Mouse (Mus musculus) forebrain, embryonic 11.5 days (tissue): ENCODE measurements at regions not wholly inside any gene's neighbourhood (a gene's known extent, or its start where the extent isn't known, plus 50 kb on each side); places are given as distances from the start of the nearest gene placed in this dataset.

Experiments used
- ATAC-seq: fragments of 200-750 bp; cut with Nextera tagmentation; replicated peaks from 2 replicates; pipeline ENCODE4 v1.8.0; 2017; ENCODE audit warnings: moderate TSS enrichment; ENCODE audit not compliant: low FRiP score
- DNase-seq: peaks from one replicate; pipeline ENCODE4 v3.0.0-alpha.2; 2017; ENCODE audit warnings: low spot score
- H3K27ac ChIP-seq: fragments of 300-500 bp; sonication (generic); 2 replicates; pipeline ENCODE4 v1.5.1; 2014; ENCODE audit warnings: low read depth, low read length
- H3K27me3 ChIP-seq: fragments of 300-500 bp; sonication (generic); 2 replicates; pipeline ENCODE4 v1.6.1; 2014; ENCODE audit warnings: mild to moderate bottlenecking, low read length, mixed read lengths; ENCODE audit not compliant: control insufficient read depth, insufficient read depth
- H3K36me3 ChIP-seq: fragments of 300-500 bp; sonication (generic); 2 replicates; pipeline ENCODE4 v1.6.1; 2014; ENCODE audit warnings: mild to moderate bottlenecking, low read length, moderate library complexity, mixed read lengths; ENCODE audit not compliant: control insufficient read depth, insufficient read depth
- H3K4me1 ChIP-seq: fragments of 300-500 bp; sonication (generic); replicated peaks from 2 replicates; pipeline ENCODE4 v1.6.1; 2014; ENCODE audit warnings: low read length, mixed read lengths; ENCODE audit not compliant: control insufficient read depth, insufficient read depth
- H3K4me2 ChIP-seq: fragments of 300-500 bp; sonication (generic); 2 replicates; pipeline ENCODE4 v1.6.1; 2014; ENCODE audit warnings: low read depth, mild to moderate bottlenecking, low read length, moderate library complexity, mixed read lengths; ENCODE audit not compliant: severe bottlenecking
- H3K4me3 ChIP-seq: fragments of 300-500 bp; sonication (generic); 2 replicates; pipeline ENCODE4 v1.5.1; 2014; ENCODE audit warnings: low read depth, low read length
- H3K9ac ChIP-seq: fragments of 300-500 bp; sonication (generic); 2 replicates; pipeline ENCODE4 v1.6.1; 2014; ENCODE audit warnings: low read length
- H3K9me3 ChIP-seq: fragments of 300-500 bp; sonication (generic); 2 replicates; pipeline ENCODE4 v1.6.1; 2016; ENCODE audit warnings: low read length, mixed read lengths; ENCODE audit not compliant: control insufficient read depth
- WGBS: fragments of 180-500 bp; shearing (Covaris S2); extraction: QIAGEN DNeasy Blood & Tissue Kit; methylation state at CpG from one replicate; pipeline ENCODE4 v1.1.7; 2014; 5-methylcytosine and 5-hydroxymethylcytosine counted together

DNA sequence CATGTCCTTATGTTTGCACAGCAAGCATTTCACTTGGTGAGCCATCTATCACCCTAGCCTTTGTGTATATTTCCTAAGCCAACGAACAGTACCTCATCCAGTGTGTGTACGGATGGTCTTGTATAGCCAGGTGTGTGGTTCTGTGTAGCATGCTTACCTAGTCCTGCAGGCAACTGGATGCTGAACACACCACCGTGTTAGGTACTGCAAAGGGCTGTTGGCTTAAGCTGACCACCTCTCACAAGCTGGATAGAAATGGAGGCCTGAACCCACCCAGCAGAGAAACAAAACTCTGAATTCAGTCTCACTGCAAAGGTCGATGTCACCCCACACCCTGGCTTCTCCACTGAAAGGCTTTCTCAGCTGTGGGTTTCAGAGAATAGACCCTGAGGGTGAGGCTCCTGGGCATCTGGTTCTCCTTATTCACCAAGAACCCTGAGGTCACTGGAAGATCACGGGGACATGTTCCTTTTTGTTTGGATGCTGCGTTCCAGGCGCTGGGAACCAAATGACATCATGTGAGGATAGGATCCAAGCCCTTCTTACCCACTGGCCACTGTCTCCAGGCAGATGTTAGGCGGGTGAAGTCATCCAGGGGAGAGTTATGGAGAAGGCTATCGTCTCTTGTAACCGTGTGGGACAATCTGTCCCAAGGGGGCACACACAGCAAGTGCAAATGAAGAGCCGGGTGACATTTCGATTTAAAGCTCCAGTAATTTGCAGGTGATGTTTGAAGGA lies 161.8 kb downstream of the Tomm20 start:
- Histone ChIP-seq H3K4me3 (no peak overlapping the region), H3K9me3 (peaks cover 3% of the 10 kb centered on the region; the same call in 1 of the 2 replicates), H3K4me1 (no peaks in the 10 kb centered on the region), H3K36me3 (no peaks in the 10 kb centered on the region), H3K27ac (no peak overlapping the region), H3K27me3 (no peaks in the 10 kb centered on the region), H3K4me2 (no peak overlapping the region), H3K9ac (no peak overlapping the region)
- ATAC-seq (no peak), DNase-seq (no peak)
- WGBS: 85% methylated on average over 12 of the region's 12 CpGs

DNA sequence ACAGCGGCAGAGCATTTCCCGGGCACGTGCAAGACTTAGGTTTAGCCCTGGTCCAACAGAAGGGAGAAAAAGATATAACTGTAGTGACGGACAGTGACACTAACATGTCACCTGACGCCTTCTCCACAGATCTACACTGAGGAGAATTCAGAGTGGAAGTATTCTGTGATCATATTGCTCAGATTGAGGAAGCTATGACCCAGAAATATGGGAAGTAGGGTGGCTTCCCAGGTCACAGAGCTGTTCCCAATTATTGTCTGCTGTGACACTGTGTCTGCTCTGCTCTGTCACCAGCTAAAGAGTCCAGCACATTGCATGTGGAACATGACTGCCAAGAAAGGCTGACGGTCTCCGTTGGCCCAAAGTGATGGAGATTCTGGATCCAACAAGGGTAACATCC lies 167.0 kb downstream of the Tomm20 start:
- no peaks in the 10 kb centered on the region for H3K9me3 ChIP-seq
- H3K27ac ChIP-seq: no peak overlapping the region
- H3K9ac ChIP-seq: no peak overlapping the region
- H3K36me3 ChIP-seq: no peaks in the 10 kb centered on the region
- H3K4me1 ChIP-seq: no peaks in the 10 kb centered on the region
- DNase-seq (no peak), ATAC-seq (no peak)
- H3K27me3 ChIP-seq: no peaks in the 10 kb centered on the region
- 91% methylated on average over 7 of the region's 7 CpGs for WGBS
- H3K4me2 ChIP-seq: no peak overlapping the region
- H3K4me3 ChIP-seq: no peak overlapping the region

DNA sequence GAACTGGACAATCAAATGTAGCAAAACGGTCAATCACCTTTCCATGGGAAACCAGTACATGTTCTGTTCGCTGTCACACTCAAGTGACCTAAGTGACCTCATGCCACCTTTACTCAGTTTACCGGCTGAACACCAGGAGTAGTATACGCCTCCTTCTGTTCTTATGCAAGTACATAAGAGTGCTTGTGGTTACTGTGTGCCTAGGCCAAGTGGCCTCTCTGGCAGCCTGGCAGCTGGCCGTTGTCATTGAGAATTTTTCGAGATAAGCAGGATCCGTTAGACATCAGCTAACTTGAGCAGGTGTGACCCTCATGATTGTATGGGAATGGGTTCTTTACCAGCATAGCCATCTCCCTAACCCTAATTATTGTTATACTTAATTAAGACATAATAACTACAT lies 167.5 kb downstream of the Tomm20 start:
- ATAC-seq (no peak), DNase-seq (no peak)
- H3K9ac ChIP-seq: no peak overlapping the region
- 95% methylated on average over 7 of the region's 7 CpGs for WGBS
- no peaks in the 10 kb centered on the region for H3K9me3 ChIP-seq
- no peaks in the 10 kb centered on the region for H3K36me3 ChIP-seq
- no peaks in the 10 kb centered on the region for H3K4me1 ChIP-seq
- H3K27me3 ChIP-seq: no peaks in the 10 kb centered on the region
- H3K4me3 ChIP-seq: no peak overlapping the region
- no peak overlapping the region for H3K4me2 ChIP-seq
- no peak overlapping the region for H3K27ac ChIP-seq

DNA sequence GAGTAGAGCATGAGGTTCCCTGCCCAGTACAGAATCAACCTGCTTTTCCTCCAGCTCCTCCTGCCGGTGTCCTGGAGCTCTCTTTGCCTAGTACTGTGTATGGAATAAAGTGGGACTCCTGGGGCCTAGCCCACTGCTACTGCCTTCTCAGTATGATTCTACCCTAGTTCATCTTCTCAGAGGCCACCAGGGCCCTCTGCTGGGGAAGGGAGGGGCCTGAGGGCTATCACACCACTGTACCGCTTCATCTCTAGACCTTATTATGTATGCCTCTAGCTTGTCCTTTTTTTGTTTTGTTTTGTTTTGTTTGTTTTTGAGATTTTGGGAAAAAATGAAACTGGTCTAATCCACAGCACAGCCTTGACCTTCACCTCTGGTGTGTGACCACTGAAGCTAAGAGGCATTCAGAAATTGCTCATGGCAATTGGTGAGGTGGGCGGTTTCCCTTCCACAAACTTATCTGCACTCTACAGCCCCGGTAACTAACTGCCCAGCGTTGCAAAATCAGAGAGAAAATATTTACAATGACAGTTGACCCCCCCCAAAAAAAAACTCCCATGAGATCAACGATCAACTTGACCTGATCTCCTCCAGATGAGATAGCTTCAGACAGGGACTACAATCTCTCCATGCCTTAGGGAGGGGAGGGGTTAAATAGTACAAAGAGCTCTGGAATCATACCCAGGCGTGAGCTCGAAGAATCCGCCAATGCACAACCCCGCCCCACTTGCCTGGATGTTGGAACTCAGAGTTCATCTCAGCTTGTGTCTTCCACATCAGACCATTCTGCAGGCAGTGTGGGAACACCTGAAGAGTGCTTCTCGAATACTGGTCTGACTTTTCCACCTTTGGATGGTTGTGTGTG lies 168.8 kb downstream of the Tomm20 start:
- H3K4me3 ChIP-seq: no peak overlapping the region
- no peaks in the 10 kb centered on the region for H3K9me3 ChIP-seq
- no peaks in the 10 kb centered on the region for H3K27me3 ChIP-seq
- H3K4me1 ChIP-seq: no peaks in the 10 kb centered on the region
- H3K27ac ChIP-seq: no peak overlapping the region
- 89% methylated on average over 11 of the region's 11 CpGs for WGBS
- no peak overlapping the region for H3K4me2 ChIP-seq
- DNase-seq (no peak), ATAC-seq (no peak)
- no peaks in the 10 kb centered on the region for H3K36me3 ChIP-seq
- no peak overlapping the region for H3K9ac ChIP-seq

DNA sequence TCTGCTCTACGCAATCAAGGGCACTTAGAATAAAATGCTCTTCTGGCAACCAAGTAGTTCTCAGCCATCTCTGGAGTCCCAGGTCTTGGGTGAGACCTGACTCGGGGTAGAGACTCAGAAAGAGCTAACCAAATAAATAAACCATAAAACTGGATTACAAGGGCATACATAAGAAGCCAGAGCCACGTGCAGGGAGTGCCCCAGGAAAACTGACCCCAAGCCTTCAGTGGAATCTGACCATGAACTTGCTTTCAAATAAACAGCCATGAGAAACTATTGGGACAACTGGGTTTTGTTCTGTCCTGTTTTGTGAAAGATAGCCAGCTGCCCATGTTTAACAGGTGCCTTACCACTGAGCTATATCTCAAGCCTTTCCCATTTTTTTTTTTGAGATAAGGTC lies 170.3 kb downstream of the Tomm20 start:
- Histone ChIP-seq H3K4me2 (no peak overlapping the region), H3K36me3 (no peaks in the 10 kb centered on the region), H3K9me3 (no peaks in the 10 kb centered on the region), H3K4me3 (no peak overlapping the region), H3K27ac (no peak overlapping the region), H3K9ac (no peak overlapping the region), H3K4me1 (no peaks in the 10 kb centered on the region), H3K27me3 (no peaks in the 10 kb centered on the region)
- ATAC-seq (no peak), DNase-seq (no peak)
- 80% methylated on average over 3 of the region's 3 CpGs for WGBS

DNA sequence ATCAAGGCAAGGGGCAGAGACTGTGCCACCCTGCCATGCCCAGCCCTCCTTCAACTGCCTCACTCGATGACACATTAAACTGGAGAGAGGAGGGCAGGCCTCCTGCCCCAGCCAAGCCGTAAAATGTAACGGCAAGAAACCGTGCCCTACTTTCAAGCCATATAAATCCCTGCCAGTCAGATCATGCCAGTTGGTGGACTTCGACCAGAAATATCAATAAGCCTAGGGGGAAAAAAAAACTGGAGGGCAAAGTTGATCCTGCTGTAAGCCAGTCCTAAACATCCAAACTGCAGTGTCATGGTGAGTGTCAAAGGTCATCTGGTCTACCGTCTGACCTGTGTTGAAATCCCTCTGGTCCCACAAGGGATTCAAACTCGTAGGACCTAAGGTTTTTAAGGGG lies 170.8 kb downstream of the Tomm20 start:
- no peak for ATAC-seq
- Histone ChIP-seq H3K4me1 (no peaks in the 10 kb centered on the region), H3K27ac (no peak overlapping the region), H3K4me3 (no peak overlapping the region), H3K9ac (no peak overlapping the region), H3K9me3 (no peaks in the 10 kb centered on the region), H3K4me2 (no peak overlapping the region), H3K36me3 (no peaks in the 10 kb centered on the region), H3K27me3 (no peaks in the 10 kb centered on the region)
- WGBS: 89% methylated on average over 7 of the region's 7 CpGs
- no peak for DNase-seq

DNA sequence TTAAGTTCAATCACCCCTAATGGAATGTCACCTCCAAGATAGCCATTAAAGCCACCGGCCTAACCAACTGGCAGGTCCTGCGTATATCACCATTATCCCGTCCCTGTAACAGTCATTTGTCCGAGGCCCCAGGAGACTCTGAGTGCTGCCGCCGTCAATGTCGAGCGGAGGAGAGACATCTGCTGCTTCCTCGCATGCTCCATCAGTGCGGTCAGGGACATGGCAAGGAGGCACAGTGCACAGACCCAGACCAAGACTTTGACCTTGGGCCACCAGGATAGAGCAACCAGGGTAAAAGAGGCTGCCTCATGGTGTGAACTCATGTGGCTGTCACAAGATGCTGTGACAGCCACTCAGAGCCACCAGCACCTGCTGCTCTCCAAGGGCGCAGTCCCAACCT lies 172.9 kb downstream of the Tomm20 start:
- Histone ChIP-seq H3K4me3 (no peak overlapping the region), H3K9me3 (no peaks in the 10 kb centered on the region), H3K27me3 (no peaks in the 10 kb centered on the region), H3K9ac (no peak overlapping the region), H3K4me1 (no peaks in the 10 kb centered on the region), H3K36me3 (no peaks in the 10 kb centered on the region), H3K4me2 (no peak overlapping the region), H3K27ac (no peak overlapping the region)
- DNase-seq (no peak), ATAC-seq (no peak)
- 95% methylated on average over 11 of the region's 11 CpGs for WGBS

DNA sequence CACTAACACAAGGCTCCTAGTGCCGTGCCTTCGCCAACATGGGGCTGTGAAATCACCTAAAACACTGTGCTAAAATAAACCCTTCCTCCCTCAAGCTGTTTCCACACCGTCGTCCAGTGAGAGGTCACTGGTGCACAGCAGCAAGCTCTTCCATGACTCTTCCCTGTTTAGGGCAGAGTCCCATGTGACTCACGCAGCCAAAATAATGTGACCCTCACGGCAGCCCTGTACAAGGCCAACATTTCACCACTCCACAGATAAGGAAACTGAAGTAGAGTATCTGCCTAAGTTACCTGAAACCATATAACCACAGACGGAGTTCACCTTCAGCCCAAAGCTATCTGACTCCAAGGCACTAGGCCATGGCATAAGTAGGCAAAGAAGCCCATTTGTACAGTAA lies 173.4 kb downstream of the Tomm20 start:
- H3K27me3 ChIP-seq: no peaks in the 10 kb centered on the region
- no peak overlapping the region for H3K27ac ChIP-seq
- DNase-seq (no peak), ATAC-seq (no peak)
- WGBS: 86% methylated on average over 7 of the region's 7 CpGs
- no peak overlapping the region for H3K9ac ChIP-seq
- H3K9me3 ChIP-seq: no peaks in the 10 kb centered on the region
- H3K4me2 ChIP-seq: no peak overlapping the region
- no peaks in the 10 kb centered on the region for H3K36me3 ChIP-seq
- H3K4me3 ChIP-seq: no peak overlapping the region
- H3K4me1 ChIP-seq: no peaks in the 10 kb centered on the region
